Mouse (Mus musculus) CD8-positive naive resting alpha-beta T cell, adult 2 months (primary cell): Measurements from ENCODE around the gene Heca.
"Not testable (repeated sequence)": the region's sequence is repeated elsewhere in the genome, so short reads cannot be mapped to it uniquely, and the experiment has no call there.

Experiments used
- DNase-seq, 2 experiments: peaks; one replicate each; pipeline ENCODE4 v3.0.0; 2022; ENCODE audit warnings: low read depth in 2 of 2, low spot score in 2 of 2

Gene Heca

DNA sequence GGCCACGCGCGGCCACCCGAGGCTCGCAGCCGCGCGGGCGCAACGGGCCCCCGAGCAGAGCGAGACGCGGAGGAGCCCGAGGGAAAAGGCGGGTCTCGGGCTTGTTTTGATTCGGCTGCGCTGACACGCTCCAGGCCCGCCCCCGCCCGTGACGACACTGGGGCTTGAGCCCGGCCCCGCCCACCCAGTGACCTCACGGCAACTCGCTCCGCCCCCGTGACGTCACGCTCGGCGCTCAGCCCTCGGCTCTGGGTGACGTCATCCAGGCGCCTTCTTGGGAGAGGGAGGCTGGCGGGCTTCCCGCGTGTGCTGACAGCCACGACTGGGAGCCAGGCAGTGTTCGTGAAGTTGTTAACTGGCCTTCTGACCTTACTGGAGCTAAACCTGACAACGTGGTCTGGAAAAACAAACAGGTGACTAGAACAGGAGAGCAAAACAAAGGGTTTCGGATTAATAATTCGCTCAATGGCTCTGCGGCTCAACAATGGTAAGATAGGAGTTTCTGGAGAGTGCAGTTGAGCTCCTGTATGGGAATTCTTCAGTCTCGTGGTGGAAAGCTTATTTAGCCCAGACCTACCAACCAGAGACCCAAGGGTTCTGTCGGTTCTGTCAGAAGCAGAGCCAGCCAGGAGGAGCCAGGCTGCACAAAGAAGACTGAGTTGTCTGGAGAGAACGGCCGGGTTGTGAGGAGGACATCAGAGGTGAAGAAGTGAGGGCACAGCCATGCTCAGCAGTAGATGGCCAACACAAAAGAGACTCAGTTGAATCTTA lies at the start of gene Heca:
Gene Heca, minus strand, starts transcription at position 108 of the 771 bp plus-strand sequence.
- peak; percentile 83 to 88 for DNase-seq

DNA sequence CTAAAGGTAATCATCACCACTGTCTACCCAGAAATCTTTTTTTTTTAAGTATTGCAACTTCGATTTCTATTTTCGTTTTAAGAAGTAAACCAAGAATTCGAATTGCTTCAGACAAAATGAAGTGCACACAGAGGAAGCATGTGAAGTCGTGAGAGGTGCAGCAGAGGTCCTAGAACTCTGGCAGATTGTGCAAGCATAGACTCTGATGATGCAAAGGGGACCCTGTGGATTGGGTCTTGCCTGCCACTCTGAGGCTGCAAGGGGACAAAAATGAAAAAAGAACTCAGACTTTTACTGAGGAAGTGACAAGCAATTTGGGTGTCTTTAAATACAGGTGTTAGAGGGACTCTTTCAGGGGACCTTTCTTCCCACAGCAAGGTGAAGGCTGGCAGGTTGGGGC lies 42.7 kb upstream of the Heca start:
- DNase-seq = no peak

DNA sequence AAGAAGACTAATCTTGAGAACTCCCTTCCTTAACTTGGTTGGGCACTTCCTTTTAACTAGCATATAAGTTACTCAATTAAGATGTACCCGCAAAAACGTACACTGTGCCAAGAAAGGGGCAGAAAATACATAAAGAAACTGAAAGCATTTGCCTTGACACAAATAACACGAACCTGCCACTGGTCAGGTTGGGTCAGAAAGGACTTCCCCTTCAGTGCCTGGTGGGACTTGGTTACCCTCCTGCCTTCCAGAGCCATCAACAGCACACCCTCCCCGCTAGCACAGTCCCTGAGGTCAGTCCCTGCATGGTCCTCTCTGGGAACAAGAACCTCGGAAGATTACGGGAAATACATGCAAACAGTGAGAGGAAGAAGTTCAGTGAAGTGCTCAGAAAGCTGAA lies 41.3 kb upstream of the Heca start:
- DNase-seq = no peak

DNA sequence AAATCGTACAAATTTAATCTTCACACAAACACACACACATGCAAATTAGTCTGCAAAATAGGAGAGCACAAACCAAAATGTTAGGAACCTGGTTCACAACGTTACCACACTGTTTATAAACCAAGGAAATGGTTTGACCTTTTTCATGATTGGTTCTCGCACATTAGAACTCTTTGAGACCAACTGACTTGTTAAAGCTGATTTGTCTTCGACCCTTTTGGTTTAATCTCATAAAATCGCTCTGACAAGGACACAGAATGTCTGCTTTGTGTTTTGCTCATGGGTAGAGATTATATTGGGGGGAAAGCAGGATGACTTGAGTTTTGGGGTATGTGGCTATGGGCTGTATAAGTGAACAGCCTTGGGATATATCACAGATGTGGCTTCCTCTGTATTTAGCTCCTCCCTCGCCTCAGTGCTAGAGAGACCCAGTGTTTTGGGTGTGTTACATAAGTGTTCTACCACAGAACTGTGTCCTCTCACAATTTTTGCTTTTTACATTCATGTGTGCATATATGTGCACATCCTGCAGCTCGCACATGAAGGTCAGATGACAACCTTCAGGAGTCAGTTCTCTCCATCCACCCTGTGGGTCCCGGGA lies 40.1 kb upstream of the Heca start:
- peak; percentile 33 to 42 for DNase-seq

DNA sequence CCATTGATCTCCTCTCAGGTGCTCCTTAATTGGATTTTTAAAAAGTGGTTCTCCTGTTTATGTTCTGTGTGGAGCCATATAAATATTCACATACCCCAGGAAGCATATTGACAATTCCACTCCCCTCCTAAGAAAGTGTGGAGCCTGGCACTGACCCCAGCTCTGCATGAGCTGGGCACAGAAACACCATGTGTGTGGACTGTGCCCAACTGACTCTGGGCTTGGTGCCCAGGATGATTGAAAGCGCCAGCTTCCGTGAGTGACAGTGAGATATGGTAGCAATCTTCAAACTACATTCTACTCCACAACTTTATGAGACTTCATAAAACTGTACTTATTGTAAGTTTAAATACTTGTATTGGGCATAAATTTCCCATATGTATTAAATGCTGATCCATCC lies 35.4 kb upstream of the Heca start:
- no peak for DNase-seq

DNA sequence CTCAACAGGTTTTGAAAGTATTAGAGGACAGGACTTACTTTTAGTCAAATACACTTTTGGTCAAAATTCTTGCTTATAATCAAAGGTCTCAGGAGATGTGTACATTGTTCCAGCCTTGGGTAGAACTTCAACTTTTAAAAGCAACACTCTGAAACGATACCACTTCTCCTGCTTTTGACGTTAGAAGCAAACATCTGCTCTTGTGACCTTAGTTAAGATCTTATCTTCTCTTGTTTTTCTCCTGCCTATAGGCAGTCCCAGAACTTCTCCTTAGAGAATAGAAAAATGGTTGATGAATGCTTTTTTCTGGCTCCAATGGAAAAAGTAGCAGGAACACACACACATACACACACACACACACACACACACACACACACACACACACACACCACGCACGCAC lies 18.2 kb upstream of the Heca start:
- DNase-seq = no peak

DNA sequence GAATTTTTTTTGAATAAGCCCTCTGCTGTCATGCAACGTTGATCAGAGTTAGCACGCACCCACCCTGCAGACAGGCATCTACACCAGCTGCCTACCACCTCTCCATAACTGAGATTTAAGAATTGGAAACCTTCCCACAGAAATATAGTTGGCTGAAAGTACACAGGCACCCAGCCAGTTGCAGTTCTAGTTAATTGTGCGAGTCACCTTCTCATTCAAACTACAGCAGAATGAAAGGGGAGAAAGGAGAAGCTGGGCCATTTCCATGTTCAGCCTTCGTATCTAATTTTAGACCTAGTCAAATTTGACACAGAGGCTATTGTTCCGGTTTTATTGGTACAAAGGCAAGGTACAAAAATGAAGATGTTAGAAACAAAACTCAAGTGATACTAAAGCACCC lies 2.9 kb upstream of the Heca start:
- DNase-seq = no peak

DNA sequence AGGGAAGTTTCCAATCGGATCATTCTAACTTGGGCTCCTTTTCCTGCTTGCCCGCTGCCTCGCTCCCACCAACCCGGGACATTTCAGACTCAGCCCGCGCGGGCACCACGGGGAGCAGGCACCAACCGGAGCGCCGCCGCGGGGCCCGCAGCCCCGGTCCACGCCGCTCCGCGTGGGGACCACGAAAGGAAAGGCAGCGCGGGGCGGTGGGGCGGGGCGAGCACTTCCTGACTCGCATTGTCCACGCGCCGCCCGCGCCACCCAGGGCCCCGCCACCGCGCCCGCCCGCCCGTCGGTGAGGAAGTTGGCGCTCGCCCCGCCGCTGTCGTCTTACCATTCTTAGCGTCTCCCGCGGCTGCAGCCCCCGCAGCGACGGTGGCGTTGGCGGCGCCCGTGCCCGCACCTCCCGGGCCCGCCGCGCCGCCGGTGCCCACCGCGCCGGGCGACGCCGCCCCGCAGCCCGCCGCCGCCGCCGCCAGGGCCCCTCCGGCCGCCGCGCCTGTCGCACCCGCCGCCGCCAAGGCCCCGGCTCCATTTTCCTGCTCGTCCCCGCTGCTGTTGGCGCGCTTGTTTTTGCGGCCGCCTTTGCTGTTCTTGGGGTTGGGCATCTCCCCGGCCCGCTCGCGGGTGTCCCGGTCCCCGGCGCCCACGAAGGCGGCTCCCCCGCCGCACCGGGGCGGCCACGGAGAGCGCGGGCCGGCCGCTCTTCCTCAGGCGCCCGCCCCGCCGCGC lies 526 bp downstream of the Heca start:
- DNase-seq = peak; percentile 65 to 70

DNA sequence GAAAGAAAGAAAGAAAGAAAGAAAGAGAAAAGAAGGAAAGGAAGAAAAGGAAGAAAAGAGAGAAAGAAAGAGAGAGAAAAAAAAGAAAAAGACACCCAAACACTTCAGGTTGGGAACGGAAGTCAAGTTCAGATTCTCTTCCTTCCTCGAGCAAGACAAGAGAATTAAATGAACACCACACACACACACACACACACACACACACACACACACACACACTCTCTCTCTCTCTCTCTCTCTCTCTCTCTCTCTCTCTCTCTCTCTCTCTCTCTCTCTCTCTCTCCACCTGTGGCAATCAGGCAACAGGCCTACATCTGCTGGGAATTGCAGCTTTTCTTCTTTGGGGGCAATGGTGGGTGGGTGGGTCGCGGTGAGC lies 1.1 kb downstream of the Heca start:
- peak; percentile 5 to 32 for DNase-seq

DNA sequence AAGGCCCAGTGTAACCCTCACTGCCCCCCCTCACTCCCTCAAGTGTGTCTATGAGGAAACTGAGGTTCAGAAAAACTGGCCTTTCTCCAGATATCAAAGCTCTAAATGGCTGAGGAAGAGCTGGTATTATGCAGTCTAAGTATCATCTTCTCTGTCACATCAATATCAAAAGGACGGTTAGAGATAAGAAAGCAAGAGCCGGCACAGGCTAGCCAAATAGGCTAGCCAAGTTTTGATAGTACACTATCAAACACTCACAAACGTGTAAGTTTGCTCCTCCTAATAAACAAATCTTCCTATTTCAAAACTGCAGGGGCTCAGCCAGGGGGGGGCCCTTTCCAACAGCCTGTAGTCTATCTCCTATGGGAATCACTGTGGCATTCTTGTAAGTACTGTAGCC lies 1.8 kb downstream of the Heca start:
- no peak for DNase-seq

DNA sequence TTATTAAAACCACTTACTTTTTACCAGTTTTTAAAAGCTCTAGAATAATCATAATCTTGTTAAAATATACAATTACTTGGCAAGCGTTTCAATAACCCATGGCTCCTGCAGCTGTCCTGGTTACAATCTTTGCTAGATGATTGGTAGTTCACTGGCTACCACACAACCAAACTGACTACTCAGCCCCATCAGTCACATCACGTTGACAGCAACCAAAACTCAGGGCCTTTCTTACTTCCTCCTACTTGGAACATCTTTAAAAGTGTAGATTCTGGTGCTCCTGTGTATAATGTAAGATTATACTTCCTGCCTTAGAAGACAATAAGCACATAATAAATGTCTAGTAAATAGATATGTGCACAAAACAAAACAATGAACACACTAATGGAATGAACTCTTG lies 14.2 kb downstream of the Heca start:
- DNase-seq = no peak

DNA sequence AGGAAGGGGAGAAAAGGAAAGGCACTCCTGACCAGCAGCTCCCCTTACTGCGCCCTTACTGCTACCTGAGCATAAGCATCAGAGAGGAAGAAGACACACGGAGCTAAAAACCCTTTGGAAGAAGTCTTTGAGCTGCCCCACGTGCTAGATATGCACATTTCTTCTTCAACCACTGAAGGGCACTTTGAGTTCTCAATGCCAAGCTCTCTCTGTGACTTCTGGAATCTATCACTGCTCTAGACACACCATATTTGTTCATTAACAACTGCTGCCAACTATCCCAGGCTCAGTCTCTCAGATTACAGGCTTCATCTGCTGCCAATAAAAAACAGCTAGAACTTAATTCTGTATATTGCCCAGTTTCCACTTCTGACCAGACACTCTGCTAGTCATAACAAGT lies 15.7 kb downstream of the Heca start:
- DNase-seq = no peak

DNA sequence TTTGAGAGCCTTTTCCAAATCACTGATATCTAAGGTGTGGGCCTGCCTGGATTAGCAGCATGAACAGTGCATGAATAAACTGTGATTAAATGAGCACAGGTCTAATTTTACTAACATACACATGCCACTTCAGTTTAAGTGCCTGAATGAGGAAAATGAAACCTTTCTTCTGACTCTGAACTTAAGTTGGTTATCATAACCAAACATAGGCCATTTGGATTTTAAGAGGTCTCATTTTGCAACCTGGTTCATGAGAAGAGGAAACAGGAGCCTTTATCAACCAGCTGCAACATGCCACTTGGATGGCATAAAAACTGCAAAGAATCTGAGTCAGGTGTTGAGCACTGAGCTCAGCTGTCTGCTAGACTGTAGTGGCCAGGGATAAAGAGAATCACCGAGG lies 16.7 kb downstream of the Heca start:
- no peak for DNase-seq

DNA sequence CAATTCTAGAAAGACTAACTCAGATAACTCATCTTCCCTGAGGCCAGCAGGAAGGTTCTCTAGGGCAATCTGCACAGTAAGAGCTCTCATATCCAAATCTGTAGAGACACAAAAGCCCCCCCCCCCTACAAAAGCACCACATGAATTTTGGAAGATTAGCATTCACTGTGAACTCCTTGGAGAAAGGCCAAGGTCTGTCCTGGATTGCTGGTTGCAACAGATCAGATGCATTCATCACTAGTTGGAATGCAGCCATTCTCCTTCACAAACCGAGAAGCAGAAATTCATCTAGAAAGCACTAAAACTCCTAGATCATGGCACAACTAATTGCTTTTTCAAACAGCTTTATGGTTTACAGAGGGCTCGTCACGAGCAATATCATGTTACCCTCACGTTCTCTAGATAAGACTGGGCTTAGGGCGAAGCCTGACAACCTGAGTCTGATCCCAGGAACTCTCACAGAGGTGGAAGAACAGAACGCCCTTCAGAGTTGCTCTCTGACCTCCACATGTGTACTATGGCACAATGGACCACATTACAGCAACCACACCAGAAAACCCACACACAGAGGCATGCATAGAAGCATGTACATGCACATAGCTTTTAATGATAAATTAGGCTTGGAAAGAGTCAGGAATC lies 17.3 kb downstream of the Heca start:
- DNase-seq = no peak

DNA sequence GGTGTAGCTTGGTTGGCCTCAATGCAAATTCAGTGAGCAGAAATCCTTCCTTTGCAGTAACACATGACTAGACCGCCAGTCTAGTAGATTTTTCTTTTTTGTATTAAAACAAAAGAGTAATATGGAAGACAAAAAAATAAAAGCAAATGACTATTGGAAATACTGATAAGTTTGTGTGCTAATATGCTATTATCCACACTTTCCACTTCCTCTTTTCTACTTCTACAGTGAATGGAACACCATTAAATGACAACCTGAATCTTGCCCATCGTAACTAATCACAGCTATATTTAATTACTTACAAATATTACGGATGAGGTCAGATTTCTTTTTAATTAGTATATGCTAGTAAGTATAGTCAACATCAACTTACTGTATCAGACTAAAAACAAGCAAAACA lies 22.7 kb downstream of the Heca start:
- DNase-seq = no peak

DNA sequence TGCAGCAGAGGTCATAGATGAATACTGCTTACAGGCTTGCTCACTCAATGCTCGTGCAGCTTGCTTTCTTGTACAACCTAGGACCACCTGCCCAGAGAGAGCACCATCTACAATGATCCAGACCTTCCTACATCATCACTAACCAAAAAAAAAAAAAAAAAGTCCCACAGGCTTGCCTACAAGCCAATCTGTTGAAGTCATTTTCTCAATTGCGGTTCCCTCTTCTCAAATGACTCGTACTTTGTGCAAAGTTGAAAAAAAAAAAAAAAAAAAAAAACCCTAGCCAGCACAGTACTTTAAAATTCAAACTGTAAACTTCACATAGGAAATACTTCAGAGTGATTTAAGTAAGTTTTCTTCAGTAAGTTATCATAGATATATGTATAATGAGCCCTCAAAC lies 23.7 kb downstream of the Heca start:
- no peak for DNase-seq

DNA sequence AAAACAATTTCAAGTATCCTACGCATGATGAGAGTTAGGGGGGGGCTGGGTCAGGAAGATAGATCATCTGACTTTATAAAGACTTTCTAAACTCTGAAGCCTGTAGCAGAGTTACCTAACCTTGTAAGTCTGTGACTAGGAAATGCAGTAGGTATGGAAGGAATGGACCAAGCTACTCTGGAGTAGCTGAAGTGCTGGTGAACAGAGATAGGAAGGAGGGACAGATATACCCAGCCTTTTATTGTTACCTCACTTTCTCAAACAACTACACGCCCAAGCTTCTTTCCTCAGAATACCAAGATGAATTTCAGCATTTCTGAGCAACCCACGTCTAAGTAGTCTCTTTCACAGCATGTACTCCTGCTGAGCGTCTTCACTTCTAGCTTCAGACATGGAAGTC lies 26.5 kb downstream of the Heca start:
- no peak for DNase-seq

DNA sequence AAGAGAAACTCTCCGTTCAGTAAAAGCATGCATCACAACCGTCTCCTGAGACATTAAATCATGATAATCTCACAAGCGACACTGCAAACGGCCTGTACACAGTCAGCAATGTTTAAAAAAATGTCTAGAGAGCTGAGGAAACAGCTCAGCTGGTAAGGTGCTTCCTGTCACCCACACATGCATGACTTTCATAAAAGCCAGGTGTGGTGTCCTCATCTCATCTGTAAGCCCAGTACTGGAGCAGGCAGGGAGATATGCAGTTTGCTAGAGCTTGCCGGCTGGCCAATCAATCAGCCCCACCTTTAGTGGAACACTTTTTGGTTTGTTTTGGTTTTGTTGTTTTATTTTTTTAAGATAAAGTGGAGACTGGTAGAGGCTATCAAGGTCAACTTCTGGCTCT lies 27.9 kb downstream of the Heca start:
- DNase-seq = peak; percentile 4 to 11

DNA sequence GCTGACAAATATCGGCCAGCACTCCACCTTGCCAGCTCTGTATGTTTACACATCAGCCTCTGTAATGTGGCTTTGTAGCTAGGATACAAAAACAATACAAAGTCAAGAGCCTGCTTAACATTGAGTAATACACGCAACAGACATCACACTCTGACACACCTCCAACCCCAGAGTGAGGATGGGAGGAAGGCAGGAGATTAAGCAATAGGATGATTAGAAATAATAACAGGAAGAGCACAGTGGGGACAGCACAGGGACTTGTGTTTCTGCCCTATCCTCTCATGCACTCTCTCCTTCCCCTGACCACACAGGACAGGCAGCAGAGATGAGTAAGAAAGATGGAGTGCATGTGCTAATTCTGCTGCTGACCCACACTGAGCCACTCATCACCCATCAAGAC lies 28.8 kb downstream of the Heca start:
- DNase-seq = no peak

DNA sequence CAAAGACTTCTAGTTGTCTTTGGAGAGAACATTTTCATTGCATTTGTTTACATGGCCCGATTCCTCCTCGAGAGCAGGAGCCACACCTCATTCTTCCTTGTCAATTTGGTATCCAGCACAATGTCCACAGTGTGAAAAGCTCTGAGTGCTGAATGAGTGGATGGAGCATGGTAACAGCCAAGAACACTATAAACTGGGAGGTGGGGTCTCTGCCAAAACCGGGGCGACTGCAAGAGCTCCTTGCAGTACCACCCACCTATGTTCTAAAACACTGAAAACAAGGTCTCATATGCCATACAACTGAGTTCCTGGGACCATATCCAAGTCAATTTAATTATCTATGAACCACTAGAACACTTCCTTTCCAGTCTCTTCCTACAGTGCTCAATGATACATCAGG lies 39.1 kb downstream of the Heca start:
- no peak for DNase-seq

DNA sequence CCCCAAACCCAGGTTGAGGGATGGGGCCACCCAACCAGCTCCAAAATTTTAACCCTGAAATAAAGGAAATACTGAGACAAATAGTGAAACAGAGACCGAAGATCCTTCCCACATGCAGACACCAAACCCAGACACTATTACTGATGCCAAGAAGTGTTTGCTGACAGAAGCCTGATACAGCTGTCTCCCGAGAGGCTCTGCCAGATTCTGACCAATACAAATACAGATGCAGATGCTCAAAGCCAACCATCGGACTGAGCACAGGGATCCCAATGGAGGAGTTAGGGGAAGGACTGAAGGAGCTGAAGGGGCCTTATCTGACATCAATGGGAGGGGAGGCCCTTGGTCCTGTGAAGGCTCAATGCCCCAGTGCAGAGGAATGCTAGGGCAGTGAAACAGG lies 41.5 kb downstream of the Heca start:
- DNase-seq = not testable (repeated sequence)

DNA sequence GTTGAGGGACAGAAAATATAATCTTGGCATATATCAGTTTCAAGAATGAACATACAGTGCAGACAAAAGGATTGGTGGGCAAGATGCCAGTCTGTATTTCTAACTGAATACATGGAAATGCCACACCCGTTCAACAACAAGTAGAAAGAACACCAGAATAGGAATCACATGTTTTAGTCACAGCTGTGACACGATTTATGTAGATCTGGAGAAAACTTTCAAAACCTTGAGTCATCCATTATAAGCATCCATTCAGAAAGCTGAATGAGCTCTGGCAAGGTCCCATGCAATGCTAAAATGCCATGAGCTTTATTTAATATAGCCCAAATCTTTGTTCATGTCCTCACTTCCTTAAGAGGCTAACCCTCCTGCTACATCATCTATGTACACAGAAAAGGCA lies 44.4 kb downstream of the Heca start:
- DNase-seq = no peak
